Mouse (Mus musculus) midbrain, embryonic 15.5 days (tissue): ENCODE data around the gene Ppp1r26. TPM values are rescaled to one million over a fixed set of nuclear protein-coding genes. Genes with fewer than 3 reads are reported as not detected.
A peak's percentile ranks its signal among the peaks of the same experiment; 100 is the strongest.
"Not testable (repeated sequence)": the region's sequence is repeated elsewhere in the genome, so short reads cannot be mapped to it uniquely, and the experiment has no call there.

ENCODE experiments used
- ATAC-seq: fragments of 200-750 bp; cut with Nextera tagmentation; replicated peaks from 2 replicates; pipeline ENCODE4 v1.8.0; 2017; ENCODE audit warnings: moderate TSS enrichment
- H3K27ac ChIP-seq: fragments of 300-500 bp; sonication (generic); 2 replicates; pipeline ENCODE4 v1.5.1; 2015; ENCODE audit warnings: mild to moderate bottlenecking, inconsistent platforms
- H3K27me3 ChIP-seq: fragments of 300-500 bp; sonication (generic); replicated peaks from 2 replicates; pipeline ENCODE4 v1.6.1; 2015; ENCODE audit warnings: inconsistent platforms
- H3K36me3 ChIP-seq: fragments of 300-500 bp; sonication (generic); replicated peaks from 2 replicates; pipeline ENCODE4 v1.6.1; 2015; ENCODE audit warnings: inconsistent platforms
- H3K4me1 ChIP-seq: fragments of 300-500 bp; sonication (generic); 2 replicates; pipeline ENCODE4 v1.6.1; 2015; ENCODE audit warnings: inconsistent platforms
- H3K4me2 ChIP-seq: fragments of 300-500 bp; sonication (generic); 2 replicates; pipeline ENCODE4 v1.6.1; 2015; ENCODE audit warnings: inconsistent platforms, mild to moderate bottlenecking, moderate library complexity
- H3K4me3 ChIP-seq: fragments of 300-500 bp; sonication (generic); 2 replicates; pipeline ENCODE4 v1.5.1; 2015; ENCODE audit warnings: mild to moderate bottlenecking, inconsistent platforms
- H3K9ac ChIP-seq: fragments of 300-500 bp; sonication (generic); 2 replicates; pipeline ENCODE4 v1.6.1; 2015; ENCODE audit warnings: mild to moderate bottlenecking, inconsistent platforms
- H3K9me3 ChIP-seq: fragments of 300-500 bp; sonication (generic); 2 replicates; pipeline ENCODE4 v1.6.1; 2016; ENCODE audit warnings: inconsistent platforms
- WGBS: fragments of 180-500 bp; shearing (Covaris S2); methylation state at CpG from one replicate; pipeline ENCODE4 v1.1.7; 2015; ENCODE audit warnings: mixed read lengths; 5-methylcytosine and 5-hydroxymethylcytosine counted together
- polyA plus RNA-seq: library from polyadenylated mRNA; unstranded; fragments of >200 nt; fragmentation: Nextera tagmentation; extraction: Ambion mirVana; gene quantifications from 2 replicates; pipeline ENCODE4 v1.2.1, GENCODE M21; 2015

The Ppp1r26 gene
- polyA plus RNA-seq, 1 experiment from 2014 or later = 20.3 TPM

- Histone ChIP-seq H3K9ac (no peak overlapping the region), H3K4me2 (no peak overlapping the region), H3K9me3 (no peaks in the 10 kb centered on the region), H3K27me3 (no peaks in the 10 kb centered on the region), H3K27ac (no peak overlapping the region), H3K4me1 (peaks cover 13% of the 10 kb centered on the region; the same call in 1 of the 2 replicates), H3K36me3 (peaks cover 20% of the 10 kb centered on the region), H3K4me3 (no peak overlapping the region)
- ATAC-seq = no peak
- WGBS = 93% methylated on average over 11 of the region's 11 CpGs
These were observed 5.1 kb downstream of the Ppp1r26 start for GRCm38 (mm10) chr2:28451663-28452062.

DNA sequence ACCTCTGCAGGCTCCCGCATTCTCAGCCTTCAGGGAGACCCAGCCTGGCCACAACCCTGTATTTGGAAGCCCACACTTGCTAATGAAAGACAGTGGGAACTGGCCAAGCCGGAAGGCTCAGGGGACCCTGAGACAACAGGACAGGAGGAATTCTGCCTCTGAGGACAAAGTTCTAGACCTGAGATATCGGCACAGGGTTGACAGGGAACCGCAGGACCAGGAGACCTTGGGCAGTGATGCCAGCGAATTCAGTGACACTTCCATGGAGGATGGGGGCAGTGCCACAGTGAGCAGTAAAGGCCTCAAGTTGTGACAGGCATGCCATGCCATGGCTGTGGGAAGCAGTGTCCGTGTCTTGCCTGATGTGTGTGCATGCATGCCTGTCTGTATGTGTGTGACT lies 6.9 kb downstream of the Ppp1r26 start:
- Histone ChIP-seq H3K4me2 (no peak overlapping the region), H3K4me1 (no peaks in the 10 kb centered on the region), H3K9ac (no peak overlapping the region), H3K36me3 (peaks cover 20% of the 10 kb centered on the region), H3K9me3 (no peaks in the 10 kb centered on the region), H3K27ac (no peak overlapping the region), H3K27me3 (no peaks in the 10 kb centered on the region), H3K4me3 (no peak overlapping the region)
- no peak for ATAC-seq
- 93% methylated on average over 6 of the region's 6 CpGs for WGBS

- Histone ChIP-seq H3K36me3 (peaks cover 13% of the 10 kb centered on the region), H3K27ac (no peak overlapping the region), H3K4me1 (no peaks in the 10 kb centered on the region), H3K9ac (no peak overlapping the region), H3K4me2 (no peak overlapping the region), H3K9me3 (no peaks in the 10 kb centered on the region), H3K4me3 (no peak overlapping the region), H3K27me3 (no peaks in the 10 kb centered on the region)
- ATAC-seq = no peak
- 71% methylated on average over 1 of the region's 1 CpGs for WGBS
These were observed 10.0 kb downstream of the Ppp1r26 start for GRCm38 (mm10) chr2:28456616-28457015.

- Histone ChIP-seq H3K4me2 (no peak overlapping the region), H3K9ac (no peak overlapping the region), H3K36me3 (no peaks in the 10 kb centered on the region), H3K4me1 (peaks cover 18% of the 10 kb centered on the region), H3K4me3 (no peak overlapping the region), H3K27ac (no peak overlapping the region), H3K9me3 (no peaks in the 10 kb centered on the region), H3K27me3 (no peaks in the 10 kb centered on the region; the same call in none of the 2 replicates)
- no peak for ATAC-seq
- WGBS = 50% methylated on average over 3 of the region's 3 CpGs
These were observed 17.3 kb downstream of the Ppp1r26 start for GRCm38 (mm10) chr2:28463919-28464318.

GRCm38 (mm10) chr2:28464919-28465318 lies 18.3 kb downstream of the Ppp1r26 start:
- H3K9ac ChIP-seq = no peak overlapping the region
- H3K4me1 ChIP-seq = peaks cover 24% of the 10 kb centered on the region
- peaks cover 8% of the 10 kb centered on the region for H3K36me3 ChIP-seq
- H3K9me3 ChIP-seq = no peaks in the 10 kb centered on the region
- H3K27ac ChIP-seq = no peak overlapping the region
- no peak overlapping the region for H3K4me2 ChIP-seq
- H3K4me3 ChIP-seq = no peak overlapping the region
- no peaks in the 10 kb centered on the region; the same call in none of the 2 replicates for H3K27me3 ChIP-seq
- ATAC-seq = no peak
- 83% methylated on average over 9 of the region's 9 CpGs for WGBS

DNA sequence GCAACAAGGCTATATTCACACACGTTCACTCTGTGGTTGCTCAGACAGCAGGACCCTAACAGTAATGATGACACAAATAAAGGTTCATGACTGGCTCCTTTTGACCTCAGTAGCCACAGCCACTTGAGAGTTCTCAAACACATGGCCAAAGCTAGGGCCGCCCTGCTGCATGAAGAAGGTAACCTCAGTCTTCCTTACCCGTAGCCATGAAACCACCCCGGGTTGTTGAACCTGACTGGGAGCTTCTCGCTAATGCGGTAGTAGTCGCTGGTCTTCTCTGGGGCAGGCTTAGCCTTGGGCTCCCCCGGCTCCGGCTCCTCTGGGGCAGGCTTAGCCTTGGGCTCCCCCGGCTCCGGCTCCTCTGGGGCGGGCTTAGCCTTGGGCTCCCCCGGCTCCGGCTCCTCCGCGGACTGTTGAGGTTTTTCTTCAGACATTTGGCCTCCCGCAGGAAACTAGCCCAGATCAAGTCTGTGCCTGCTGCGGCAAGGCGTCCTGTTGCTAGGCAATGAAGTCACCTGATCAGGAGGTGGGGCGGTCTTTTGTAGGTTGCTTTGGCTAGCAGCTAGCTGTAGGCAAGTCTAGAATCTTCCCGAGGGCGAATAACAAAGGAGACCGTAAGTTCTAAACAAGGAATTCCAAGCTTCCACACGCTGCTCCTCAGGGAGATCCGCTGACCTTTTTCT lies 19.4 kb downstream of the Ppp1r26 start, which contains the start of gene 1700007K13Rik:
1700007K13Rik (minus strand) TSS at position 497 of the 683 bp plus-strand sequence.
- Histone ChIP-seq H3K27ac (no peak within 1 kb of the TSS), H3K4me1 (peaks cover 24% of the 10 kb centered on the region), H3K9me3 (no peaks in the 10 kb centered on the region), H3K4me3 (peak within 1 kb of the TSS; percentile 27), H3K36me3 (peaks cover 19% of the 10 kb centered on the region), H3K27me3 (no peaks in the 10 kb centered on the region; the same call in none of the 2 replicates), H3K4me2 (peak within 1 kb of the TSS; percentile 59), H3K9ac (no peak within 1 kb of the TSS; the same call in 1 of the 2 replicates)
- ATAC-seq = peak; percentile 66
- WGBS = 4% methylated on average over 25 of the region's 25 CpGs

GRCm38 (mm10) chr2:28467860-28468485 lies 21.4 kb downstream of the Ppp1r26 start, which contains the start of gene Mrps2:
TSS of gene Mrps2 (plus strand) at chr2:28468066.
- Histone ChIP-seq H3K4me1 (peaks cover 24% of the 10 kb centered on the region), H3K27ac (peak within 1 kb of the TSS; percentile 51; the same call in 1 of the 2 replicates), H3K4me3 (peak within 1 kb of the TSS; percentile 97), H3K9ac (peak within 1 kb of the TSS; percentile 99), H3K4me2 (peak within 1 kb of the TSS; percentile 73), H3K9me3 (no peaks in the 10 kb centered on the region), H3K27me3 (no peaks in the 10 kb centered on the region; the same call in none of the 2 replicates), H3K36me3 (peaks cover 26% of the 10 kb centered on the region)
- under 1% methylated on average over 52 of the region's 52 CpGs for WGBS
- ATAC-seq = peak; percentile 92

- 52% methylated on average over 18 of the region's 18 CpGs for WGBS
- Histone ChIP-seq H3K9me3 (no peaks in the 10 kb centered on the region), H3K36me3 (peaks cover 28% of the 10 kb centered on the region), H3K4me2 (peak overlapping the region; percentile 73), H3K4me3 (peak overlapping the region; percentile 97), H3K4me1 (peaks cover 24% of the 10 kb centered on the region), H3K27ac (no peak overlapping the region), H3K9ac (peak overlapping the region; percentile 99), H3K27me3 (no peaks in the 10 kb centered on the region; the same call in none of the 2 replicates)
- no peak for ATAC-seq
These were observed 22.1 kb downstream of the Ppp1r26 start for GRCm38 (mm10) chr2:28468486-28469225.

- H3K9me3 ChIP-seq = no peaks in the 10 kb centered on the region
- peaks cover 28% of the 10 kb centered on the region for H3K36me3 ChIP-seq
- no peak overlapping the region for H3K27ac ChIP-seq
- 0 out of 2 replicates have a peak overlapping the region, but pooled peaks have one; percentile 73 for H3K4me2 ChIP-seq
- no peak overlapping the region for H3K9ac ChIP-seq
- no peak for ATAC-seq
- H3K4me3 ChIP-seq = no peak overlapping the region
- WGBS = 97% methylated on average over 14 of the region's 14 CpGs
- H3K27me3 ChIP-seq = no peaks in the 10 kb centered on the region; the same call in none of the 2 replicates
- peaks cover 24% of the 10 kb centered on the region for H3K4me1 ChIP-seq
These were observed 22.9 kb downstream of the Ppp1r26 start for GRCm38 (mm10) chr2:28469461-28469860.

GRCm38 (mm10) chr2:28470591-28470990 lies 24.0 kb downstream of the Ppp1r26 start:
- Histone ChIP-seq H3K9ac (no peak overlapping the region), H3K4me1 (peaks cover 24% of the 10 kb centered on the region), H3K27ac (no peak overlapping the region), H3K36me3 (peaks cover 28% of the 10 kb centered on the region), H3K9me3 (no peaks in the 10 kb centered on the region), H3K27me3 (no peaks in the 10 kb centered on the region), H3K4me3 (no peak overlapping the region), H3K4me2 (no peak overlapping the region)
- 99% methylated on average over 2 of the region's 2 CpGs for WGBS
- ATAC-seq = no peak

DNA sequence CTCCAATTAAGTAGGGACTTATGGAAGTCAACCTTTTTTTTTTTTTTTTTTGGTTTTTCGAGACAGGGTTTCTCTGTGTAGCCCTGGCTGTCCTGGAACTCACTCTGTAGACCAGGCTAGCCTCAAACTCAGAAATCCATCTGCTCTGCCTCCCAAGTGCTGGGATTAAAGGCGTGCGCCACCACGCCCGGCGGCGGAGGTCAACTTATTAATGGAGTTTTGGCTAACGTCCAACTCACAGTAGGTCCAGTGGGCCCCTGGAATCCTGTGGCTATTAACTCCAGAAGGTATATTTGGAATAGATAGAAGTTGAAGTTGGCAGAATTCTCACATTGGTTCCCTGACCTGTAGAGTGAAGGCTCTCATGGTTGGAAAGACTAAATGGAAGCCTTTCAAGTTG lies 25.4 kb downstream of the Ppp1r26 start:
- Histone ChIP-seq H3K36me3 (peaks cover 28% of the 10 kb centered on the region), H3K4me1 (peaks cover 15% of the 10 kb centered on the region)
- 91% methylated on average over 8 of the region's 8 CpGs for WGBS
- H3K9me3 ChIP-seq, H3K4me2 ChIP-seq, H3K9ac ChIP-seq, ATAC-seq, H3K4me3 ChIP-seq, H3K27ac ChIP-seq, H3K27me3 ChIP-seq: not testable (repeated sequence)

DNA sequence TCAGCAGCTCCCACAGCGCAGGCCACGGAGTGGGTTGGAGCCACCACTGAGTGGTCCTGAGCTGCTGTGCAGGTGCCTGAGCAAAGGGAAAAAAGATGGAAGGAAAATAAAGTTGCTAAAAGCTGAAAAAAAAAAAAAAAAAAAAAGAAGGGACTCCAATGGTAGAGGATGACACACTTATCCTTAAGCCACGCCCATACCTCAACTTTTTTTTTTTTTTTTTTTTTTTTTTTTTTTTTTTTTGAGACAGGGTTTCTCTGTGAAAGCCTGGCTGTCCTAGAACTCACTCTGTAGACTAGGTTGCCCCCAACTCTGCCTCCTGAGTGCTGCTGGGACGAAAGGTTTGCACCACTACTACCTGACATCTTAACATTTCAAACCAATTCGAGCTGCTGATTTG lies 31.4 kb downstream of the Ppp1r26 start:
- H3K27me3 ChIP-seq, H3K4me2 ChIP-seq, H3K27ac ChIP-seq, H3K4me3 ChIP-seq, ATAC-seq, H3K9ac ChIP-seq, H3K4me1 ChIP-seq, H3K36me3 ChIP-seq, H3K9me3 ChIP-seq: not testable (repeated sequence)
- WGBS = 98% methylated on average over 5 of the region's 5 CpGs
